Mouse (Mus musculus): ENCODE measurements around the gene Pde6h. TPM values are rescaled to one million over a fixed set of nuclear protein-coding genes. Genes with fewer than 3 reads are reported as not detected.

Gene Pde6h
- not detected for total RNA-seq (2023)

GRCm38 (mm10) chr6:136923532-136923931 lies at the start of gene Pde6h:
Gene Pde6h (plus strand): TSS chr6:136923832.

GRCm38 (mm10) chr6:136875670-136876069 lies 48.0 kb upstream of the Pde6h start, which contains the start of gene Mgp:
Gene Mgp (minus strand): TSS chr6:136875823.

GRCm38 (mm10) chr6:136922080-136922479 lies 1.6 kb upstream of the Pde6h start, which contains the start of gene Erp27:
Gene Erp27 (minus strand): TSS chr6:136922180.

GRCm38 (mm10) chr6:136941051-136942021 lies 17.7 kb downstream of the Pde6h start, which contains the start of gene Arhgdib:
Gene Arhgdib (minus strand): TSS chr6:136941899.

Other genes starting within 250 kb of the Pde6h start
- gene Gucy2c, start 142.1 kb upstream of the Pde6h start, total RNA-seq (2023), result not detected
- 25.4 TPM for gene Hist4h4, start 119.4 kb upstream of the Pde6h start, total RNA-seq (2023)
- 70.5 TPM for gene H2afj, start 115.6 kb upstream of the Pde6h start, total RNA-seq (2023)
- 5.0 TPM for gene BC049715, start 96.2 kb upstream of the Pde6h start, total RNA-seq (2023)
- 182 TPM for gene Wbp11, start 95.6 kb upstream of the Pde6h start, total RNA-seq (2023)
- gene Smco3, start 88.4 kb upstream of the Pde6h start, total RNA-seq (2023), result not detected
- gene Art4, start 66.1 kb upstream of the Pde6h start, total RNA-seq (2023), result 9.0 TPM
- gene Mgp, start 48.0 kb upstream of the Pde6h start, total RNA-seq (2023), result not detected
- 10.0 TPM for gene Erp27, start 1.7 kb upstream of the Pde6h start, total RNA-seq (2023)
- 975 TPM for gene Arhgdib, start 18.1 kb downstream of the Pde6h start, total RNA-seq (2023)
- not detected for gene Rerg, start 246.7 kb downstream of the Pde6h start, total RNA-seq (2023)

All from CD8-positive naive resting alpha-beta T cell, adult 57 days (primary cell).